Mouse (Mus musculus): ENCODE measurements around the gene Pde4dip. TPM values are rescaled to one million over a fixed set of nuclear protein-coding genes. Genes with fewer than 3 reads are reported as not detected.

Pde4dip gene
- polyA plus RNA-seq, 1 experiment from 2014 or later = 60.3 TPM

DNA sequence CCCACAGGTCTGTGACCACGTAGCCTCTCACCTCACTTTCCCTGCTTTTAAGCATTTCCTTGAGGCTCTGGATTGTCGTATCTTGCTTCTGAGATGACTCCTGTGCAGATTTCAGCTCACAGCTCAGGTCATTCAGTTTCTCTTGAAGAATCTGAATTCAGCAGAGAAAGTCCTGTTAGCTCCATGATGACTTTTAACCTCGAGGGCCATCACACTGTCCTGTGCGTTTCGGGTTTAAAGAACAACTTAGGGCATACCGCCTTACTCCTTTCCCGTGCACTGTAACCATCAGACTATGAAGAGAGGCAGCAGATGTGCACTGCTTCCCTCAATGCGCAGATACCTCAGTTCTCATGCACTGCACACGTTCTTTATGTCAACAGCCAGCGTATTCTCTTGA is 131.0 kb downstream of the Pde4dip start:
- Histone ChIP-seq H3K4me1 (ENCODE audit: control insufficient read depth, insufficient read depth, low read depth, low read length) (no peaks in the 10 kb centered on the region; the same call in 1 of the 2 replicates), H3K4me3 (ENCODE audit: low read length) (no peak overlapping the region), H3K4me2 (ENCODE audit: low read length) (no peak overlapping the region), H3K9ac (ENCODE audit: low read depth, low read length) (no peak overlapping the region), H3K27ac (ENCODE audit: low read depth, low read length) (no peak overlapping the region), H3K36me3 (ENCODE audit: control insufficient read depth, insufficient read depth, low read length) (peaks cover 45% of the 10 kb centered on the region), H3K27me3 (replicated peaks; ENCODE audit: control insufficient read depth, insufficient read depth, low read length) (no peaks in the 10 kb centered on the region), H3K9me3 (ENCODE audit: control insufficient read depth, low read length) (no peaks in the 10 kb centered on the region)
- ATAC-seq = no peak
- 93% methylated on average over 10 of the region's 10 CpGs for WGBS

DNA sequence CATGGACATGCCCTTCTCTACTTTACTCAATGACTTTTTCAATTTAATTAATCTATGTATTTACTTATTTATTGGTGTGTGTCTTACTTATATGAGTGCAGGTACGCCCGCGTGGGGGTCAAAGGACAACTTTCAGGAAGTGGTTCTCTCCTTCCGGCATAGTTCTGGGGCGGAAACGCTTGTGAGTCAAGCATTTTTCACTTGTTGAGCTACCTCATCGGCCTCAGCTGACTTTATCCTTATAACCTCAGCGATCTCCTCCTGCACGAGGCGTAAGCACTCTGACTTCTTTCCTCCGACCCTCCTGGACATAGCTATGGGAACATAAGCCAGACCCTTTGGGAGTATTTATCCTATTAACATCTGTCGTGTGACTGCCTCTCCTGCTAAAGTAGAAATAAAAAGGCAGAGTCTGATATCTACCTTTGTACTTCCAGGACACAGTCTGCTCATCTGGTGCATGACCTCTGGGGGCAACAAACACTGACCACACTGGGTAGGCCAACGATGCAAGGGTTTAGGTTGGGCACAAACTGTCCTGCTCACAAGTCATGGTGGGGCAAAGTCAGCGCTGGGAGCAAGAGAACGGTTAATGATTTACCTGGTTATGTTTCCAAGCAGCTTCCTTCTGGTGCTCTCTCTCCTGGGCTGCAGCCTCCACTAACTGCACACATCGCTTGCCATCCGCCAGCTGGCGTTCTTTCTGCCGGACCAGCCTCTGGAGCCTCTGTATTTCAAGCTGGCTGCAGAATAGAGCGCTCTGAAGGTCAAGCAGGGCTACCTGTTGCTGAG is 132.0 kb downstream of the Pde4dip start:
- WGBS = 91% methylated on average over 20 of the region's 20 CpGs
- no peaks in the 10 kb centered on the region for H3K27me3 ChIP-seq (replicated peaks; ENCODE audit: control insufficient read depth, insufficient read depth, low read length)
- no peak overlapping the region for H3K9ac ChIP-seq (ENCODE audit: low read depth, low read length)
- H3K36me3 ChIP-seq (ENCODE audit: control insufficient read depth, insufficient read depth, low read length) = peaks cover 55% of the 10 kb centered on the region
- no peak overlapping the region for H3K4me2 ChIP-seq (ENCODE audit: low read length)
- no peak overlapping the region for H3K27ac ChIP-seq (ENCODE audit: low read depth, low read length)
- H3K4me3 ChIP-seq (ENCODE audit: low read length) = no peak overlapping the region
- ATAC-seq = no peak
- no peaks in the 10 kb centered on the region for H3K9me3 ChIP-seq (ENCODE audit: control insufficient read depth, low read length)
- H3K4me1 ChIP-seq (ENCODE audit: control insufficient read depth, insufficient read depth, low read depth, low read length) = no peaks in the 10 kb centered on the region

GRCm38 (mm10) chr3:97755411-97755810 is 133.1 kb downstream of the Pde4dip start:
- Histone ChIP-seq H3K27ac (ENCODE audit: low read depth, low read length) (no peak overlapping the region), H3K9ac (ENCODE audit: low read depth, low read length) (no peak overlapping the region), H3K4me3 (ENCODE audit: low read length) (no peak overlapping the region), H3K4me2 (ENCODE audit: low read length) (no peak overlapping the region), H3K36me3 (ENCODE audit: control insufficient read depth, insufficient read depth, low read length) (peaks cover 64% of the 10 kb centered on the region), H3K4me1 (ENCODE audit: control insufficient read depth, insufficient read depth, low read depth, low read length) (no peaks in the 10 kb centered on the region), H3K9me3 (ENCODE audit: control insufficient read depth, low read length) (no peaks in the 10 kb centered on the region), H3K27me3 (replicated peaks; ENCODE audit: control insufficient read depth, insufficient read depth, low read length) (no peaks in the 10 kb centered on the region)
- 93% methylated on average over 14 of the region's 14 CpGs for WGBS
- no peak for ATAC-seq

GRCm38 (mm10) chr3:97752901-97753300 is 135.6 kb downstream of the Pde4dip start:
- Histone ChIP-seq H3K9ac (ENCODE audit: low read depth, low read length) (no peak overlapping the region), H3K4me1 (ENCODE audit: control insufficient read depth, insufficient read depth, low read depth, low read length) (no peaks in the 10 kb centered on the region), H3K9me3 (ENCODE audit: control insufficient read depth, low read length) (no peaks in the 10 kb centered on the region), H3K27me3 (replicated peaks; ENCODE audit: control insufficient read depth, insufficient read depth, low read length) (no peaks in the 10 kb centered on the region), H3K4me2 (ENCODE audit: low read length) (no peak overlapping the region), H3K4me3 (ENCODE audit: low read length) (no peak overlapping the region), H3K36me3 (ENCODE audit: control insufficient read depth, insufficient read depth, low read length) (peaks cover 72% of the 10 kb centered on the region), H3K27ac (ENCODE audit: low read depth, low read length) (no peak overlapping the region)
- WGBS = 79% methylated on average over 3 of the region's 3 CpGs
- no peak for ATAC-seq

- H3K9me3 ChIP-seq (ENCODE audit: control insufficient read depth, low read length) = no peaks in the 10 kb centered on the region
- H3K27ac ChIP-seq (ENCODE audit: low read depth, low read length) = no peak overlapping the region
- H3K4me2 ChIP-seq (ENCODE audit: low read length) = no peak overlapping the region
- H3K27me3 ChIP-seq (replicated peaks; ENCODE audit: control insufficient read depth, insufficient read depth, low read length) = no peaks in the 10 kb centered on the region
- WGBS = 96% methylated on average over 21 of the region's 21 CpGs
- no peak overlapping the region for H3K4me3 ChIP-seq (ENCODE audit: low read length)
- no peak overlapping the region for H3K9ac ChIP-seq (ENCODE audit: low read depth, low read length)
- no peaks in the 10 kb centered on the region for H3K4me1 ChIP-seq (ENCODE audit: control insufficient read depth, insufficient read depth, low read depth, low read length)
- no peak for ATAC-seq
- H3K36me3 ChIP-seq (ENCODE audit: control insufficient read depth, insufficient read depth, low read length) = peaks cover 65% of the 10 kb centered on the region
These were observed 136.9 kb downstream of the Pde4dip start for GRCm38 (mm10) chr3:97751566-97751965.

DNA sequence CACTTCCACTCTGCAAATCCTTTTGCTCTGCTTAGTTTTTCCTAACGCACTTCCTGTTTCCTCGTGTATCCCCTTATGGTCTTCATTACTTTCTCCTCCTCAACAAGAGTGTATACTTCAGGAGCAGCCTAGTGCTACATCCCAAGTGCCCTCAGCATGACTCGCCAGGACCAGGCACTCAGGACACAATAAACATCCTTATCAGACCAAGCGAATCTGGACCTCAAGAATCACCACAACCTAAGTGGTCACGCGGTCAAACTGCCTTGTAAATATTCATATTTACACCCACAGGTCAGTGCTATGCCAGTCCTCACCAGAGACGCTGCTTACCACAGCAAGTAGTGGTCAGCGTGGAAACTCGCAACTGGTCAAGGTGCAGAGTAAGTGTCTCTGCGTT is 139.7 kb downstream of the Pde4dip start:
- no peak overlapping the region for H3K4me2 ChIP-seq (ENCODE audit: low read length)
- no peaks in the 10 kb centered on the region for H3K9me3 ChIP-seq (ENCODE audit: control insufficient read depth, low read length)
- H3K4me3 ChIP-seq (ENCODE audit: low read length) = no peak overlapping the region
- H3K27ac ChIP-seq (ENCODE audit: low read depth, low read length) = no peak overlapping the region
- peaks cover 66% of the 10 kb centered on the region for H3K36me3 ChIP-seq (ENCODE audit: control insufficient read depth, insufficient read depth, low read length)
- ATAC-seq = no peak
- WGBS = 95% methylated on average over 10 of the region's 10 CpGs
- H3K27me3 ChIP-seq (replicated peaks; ENCODE audit: control insufficient read depth, insufficient read depth, low read length) = no peaks in the 10 kb centered on the region
- H3K9ac ChIP-seq (ENCODE audit: low read depth, low read length) = no peak overlapping the region
- H3K4me1 ChIP-seq (ENCODE audit: control insufficient read depth, insufficient read depth, low read depth, low read length) = no peaks in the 10 kb centered on the region

GRCm38 (mm10) chr3:97742841-97743240 is 145.7 kb downstream of the Pde4dip start:
- H3K4me3 ChIP-seq (ENCODE audit: low read length) = no peak overlapping the region
- H3K9ac ChIP-seq (ENCODE audit: low read depth, low read length) = no peak overlapping the region
- H3K36me3 ChIP-seq (ENCODE audit: control insufficient read depth, insufficient read depth, low read length) = peaks cover 63% of the 10 kb centered on the region
- WGBS = 97% methylated on average over 8 of the region's 8 CpGs
- H3K9me3 ChIP-seq (ENCODE audit: control insufficient read depth, low read length) = no peaks in the 10 kb centered on the region
- H3K27me3 ChIP-seq (replicated peaks; ENCODE audit: control insufficient read depth, insufficient read depth, low read length) = no peaks in the 10 kb centered on the region
- no peak overlapping the region for H3K27ac ChIP-seq (ENCODE audit: low read depth, low read length)
- no peak overlapping the region for H3K4me2 ChIP-seq (ENCODE audit: low read length)
- H3K4me1 ChIP-seq (ENCODE audit: control insufficient read depth, insufficient read depth, low read depth, low read length) = no peaks in the 10 kb centered on the region
- no peak for ATAC-seq

GRCm38 (mm10) chr3:97735575-97735974 is 152.9 kb downstream of the Pde4dip start:
- 88% methylated on average over 5 of the region's 5 CpGs for WGBS
- no peak overlapping the region for H3K4me2 ChIP-seq (ENCODE audit: low read length)
- no peak for ATAC-seq
- peaks cover 25% of the 10 kb centered on the region for H3K36me3 ChIP-seq (ENCODE audit: control insufficient read depth, insufficient read depth, low read length)
- no peaks in the 10 kb centered on the region for H3K9me3 ChIP-seq (ENCODE audit: control insufficient read depth, low read length)
- no peak overlapping the region for H3K4me3 ChIP-seq (ENCODE audit: low read length)
- no peak overlapping the region for H3K9ac ChIP-seq (ENCODE audit: low read depth, low read length)
- no peaks in the 10 kb centered on the region for H3K27me3 ChIP-seq (replicated peaks; ENCODE audit: control insufficient read depth, insufficient read depth, low read length)
- H3K4me1 ChIP-seq (ENCODE audit: control insufficient read depth, insufficient read depth, low read depth, low read length) = no peaks in the 10 kb centered on the region
- H3K27ac ChIP-seq (ENCODE audit: low read depth, low read length) = no peak overlapping the region

DNA sequence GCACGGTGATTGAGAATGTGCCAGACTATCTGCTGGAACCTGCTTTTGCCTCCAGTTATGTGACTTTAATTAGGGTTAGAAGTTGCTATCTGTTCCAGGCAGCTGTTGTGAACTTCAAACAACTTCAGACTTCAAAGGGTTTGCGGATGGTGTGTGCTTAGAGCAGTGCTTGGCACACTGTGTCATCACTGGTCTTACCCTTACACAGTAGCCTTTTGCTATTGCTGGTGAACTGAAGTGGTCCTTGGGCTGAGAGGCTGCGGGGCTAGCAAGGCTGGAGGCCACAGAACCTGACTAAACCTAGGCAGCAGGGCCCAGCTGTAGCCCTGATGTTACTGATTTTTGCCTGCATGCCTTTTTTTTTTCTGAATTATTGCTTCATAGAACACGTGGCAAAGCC is 154.2 kb downstream of the Pde4dip start:
- Histone ChIP-seq H3K4me3 (ENCODE audit: low read length) (no peak overlapping the region), H3K4me2 (ENCODE audit: low read length) (no peak overlapping the region), H3K36me3 (ENCODE audit: control insufficient read depth, insufficient read depth, low read length) (peaks cover 17% of the 10 kb centered on the region), H3K4me1 (ENCODE audit: control insufficient read depth, insufficient read depth, low read depth, low read length) (no peaks in the 10 kb centered on the region), H3K27me3 (replicated peaks; ENCODE audit: control insufficient read depth, insufficient read depth, low read length) (no peaks in the 10 kb centered on the region), H3K27ac (ENCODE audit: low read depth, low read length) (no peak overlapping the region), H3K9ac (ENCODE audit: low read depth, low read length) (no peak overlapping the region), H3K9me3 (ENCODE audit: control insufficient read depth, low read length) (no peaks in the 10 kb centered on the region)
- no peak for ATAC-seq
- 62% methylated on average over 4 of the region's 4 CpGs for WGBS

Measured in hindbrain, embryonic 16.5 days (tissue).